Mouse (Mus musculus) cortical plate, adult 2 months (tissue): ENCODE results near the gene Rhox4c. TPM values are rescaled to one million over a fixed set of nuclear protein-coding genes. Genes with fewer than 3 reads are reported as not detected.
"Not testable (repeated sequence)": the region's sequence is repeated elsewhere in the genome, so short reads cannot be mapped to it uniquely, and the experiment has no call there.

Experiments
- H3K27ac ChIP-seq: fragments of 200-500 bp; 2 replicates; pipeline ENCODE4 v1.5.1; 2012; ENCODE audit warnings: low read length, control low read depth, inconsistent platforms; ENCODE audit not compliant: insufficient read depth
- H3K4me1 ChIP-seq: fragments of 200-500 bp; 2 replicates; pipeline ENCODE4 v1.6.1; 2011; ENCODE audit warnings: low read length; ENCODE audit not compliant: control insufficient read depth, insufficient read depth
- H3K4me3 ChIP-seq: fragments of 200-500 bp; 2 replicates; pipeline ENCODE4 v1.5.1; 2011; ENCODE audit warnings: mild to moderate bottlenecking, low read length, control low read depth; ENCODE audit not compliant: insufficient read depth
- polyA plus RNA-seq: library from polyadenylated mRNA; depleted of rRNA; stranded (reverse); fragments of >200 nt; gene quantifications from 2 replicates; pipeline ENCODE4 v1.2.3, GENCODE M21; 2012; rRNA removed

The Rhox4c gene
- not detected in 2 replicates for polyA plus RNA-seq

- H3K4me3 ChIP-seq: not testable (repeated sequence)
Measured at GRCm38 (mm10) chrX:37480037-37480436, at the start of gene Rhox4c. Gene Rhox4c (plus strand): TSS chrX:37480337.

DNA sequence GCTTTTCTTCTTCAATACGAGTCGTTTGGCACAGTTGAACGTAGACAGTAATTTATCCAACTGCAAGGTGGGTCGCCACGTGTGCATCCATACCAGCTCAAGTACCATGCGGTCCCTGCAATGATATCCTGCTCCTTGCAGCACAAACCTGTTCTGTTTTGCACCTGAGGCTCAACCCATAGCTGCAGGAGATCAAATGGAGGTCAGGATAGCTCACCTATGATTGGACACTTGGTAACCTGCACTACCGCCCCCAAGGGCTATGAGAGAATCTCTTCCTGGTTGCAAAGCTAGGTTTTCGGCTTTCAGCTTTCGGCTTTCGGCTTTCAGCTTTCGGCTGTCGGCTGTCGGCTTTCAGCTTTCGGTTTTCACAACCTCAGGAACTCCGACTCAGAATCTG is 47.9 kb upstream of the Rhox4c start, which contains the start of gene Rhox4b:
Gene Rhox4b, plus strand, starts transcription at position 301 of the 400 bp plus-strand sequence.
- not testable (repeated sequence) for H3K4me1 ChIP-seq, H3K4me3 ChIP-seq, H3K27ac ChIP-seq

More at GRCm38 (mm10) chrX:37480037-37480436, at the start of gene Rhox4c:
- not testable (repeated sequence) for H3K27ac ChIP-seq, H3K4me1 ChIP-seq

GRCm38 (mm10) chrX:37453380-37453779 is 26.8 kb upstream of the Rhox4c start, which contains the start of gene Rhox2c:
Gene Rhox2c (plus strand): TSS chrX:37453680.
- not testable (repeated sequence) for H3K4me1 ChIP-seq, H3K4me3 ChIP-seq, H3K27ac ChIP-seq

GRCm38 (mm10) chrX:37458285-37458684 is 21.9 kb upstream of the Rhox4c start, which contains the start of gene Rhox3c:
Gene Rhox3c (plus strand): TSS chrX:37458585.
- not testable (repeated sequence) for H3K27ac ChIP-seq, H3K4me3 ChIP-seq, H3K4me1 ChIP-seq

GRCm38 (mm10) chrX:37514059-37514458 is 33.9 kb downstream of the Rhox4c start, which contains the start of gene Rhox4d:
Gene Rhox4d (plus strand): TSS chrX:37514359.
- not testable (repeated sequence) for H3K4me1 ChIP-seq, H3K27ac ChIP-seq, H3K4me3 ChIP-seq

- not testable (repeated sequence) for H3K4me1 ChIP-seq, H3K27ac ChIP-seq, H3K4me3 ChIP-seq
Measured at GRCm38 (mm10) chrX:37530152-37530551, 50.0 kb downstream of the Rhox4c start, which contains the start of gene Rhox2e. Gene Rhox2e (plus strand): TSS chrX:37530452.

Other genes starting within 250 kb of the Rhox4c start
- not detected in 2 replicates for gene Rhox2a, start 235.4 kb upstream of the Rhox4c start, polyA plus RNA-seq
- not detected in 2 replicates for gene Rhox3a, start 230.4 kb upstream of the Rhox4c start, polyA plus RNA-seq
- not detected in 2 replicates for gene Rhox4a, start 215.0 kb upstream of the Rhox4c start, polyA plus RNA-seq
- not detected in 2 replicates for gene Rhox3a2, start 100.3 kb upstream of the Rhox4c start, polyA plus RNA-seq
- gene Rhox4a2, start 89.5 kb upstream of the Rhox4c start, polyA plus RNA-seq: not detected in 2 replicates
- not detected in 2 replicates for gene Rhox2b, start 68.3 kb upstream of the Rhox4c start, polyA plus RNA-seq
- gene Rhox4b, start 47.8 kb upstream of the Rhox4c start, polyA plus RNA-seq: not detected in 2 replicates
- gene Rhox2c, start 26.7 kb upstream of the Rhox4c start, polyA plus RNA-seq: not detected in 2 replicates
- gene Rhox3c, start 21.8 kb upstream of the Rhox4c start, polyA plus RNA-seq: not detected in 2 replicates
- gene Rhox2d, start 13.1 kb downstream of the Rhox4c start, polyA plus RNA-seq: not detected in 2 replicates
- not detected in 2 replicates for gene Rhox4d, start 34.0 kb downstream of the Rhox4c start, polyA plus RNA-seq
- gene Rhox2e, start 50.1 kb downstream of the Rhox4c start, polyA plus RNA-seq: not detected in 2 replicates
- not detected in 2 replicates for gene Rhox3e, start 61.7 kb downstream of the Rhox4c start, polyA plus RNA-seq
- gene Rhox4e, start 77.1 kb downstream of the Rhox4c start, polyA plus RNA-seq: not detected in 2 replicates
- gene Rhox2f, start 91.1 kb downstream of the Rhox4c start, polyA plus RNA-seq: not detected in 2 replicates
- gene Rhox3f, start 100.7 kb downstream of the Rhox4c start, polyA plus RNA-seq: not detected in 2 replicates
- gene Rhox4f, start 127.4 kb downstream of the Rhox4c start, polyA plus RNA-seq: not detected in 2 replicates
- gene Rhox3g, start 148.3 kb downstream of the Rhox4c start, polyA plus RNA-seq: not detected in 2 replicates
- not detected in 2 replicates for gene Rhox2g, start 163.1 kb downstream of the Rhox4c start, polyA plus RNA-seq
- gene Rhox4g, start 171.0 kb downstream of the Rhox4c start, polyA plus RNA-seq: not detected in 2 replicates
- gene Rhox3h, start 188.4 kb downstream of the Rhox4c start, polyA plus RNA-seq: not detected in 2 replicates
- gene Rhox2h, start 192.9 kb downstream of the Rhox4c start, polyA plus RNA-seq: not detected in 2 replicates